Comparison of ENCODE assay signal across 8 mouse cellular contexts in the genomic region with DNA sequence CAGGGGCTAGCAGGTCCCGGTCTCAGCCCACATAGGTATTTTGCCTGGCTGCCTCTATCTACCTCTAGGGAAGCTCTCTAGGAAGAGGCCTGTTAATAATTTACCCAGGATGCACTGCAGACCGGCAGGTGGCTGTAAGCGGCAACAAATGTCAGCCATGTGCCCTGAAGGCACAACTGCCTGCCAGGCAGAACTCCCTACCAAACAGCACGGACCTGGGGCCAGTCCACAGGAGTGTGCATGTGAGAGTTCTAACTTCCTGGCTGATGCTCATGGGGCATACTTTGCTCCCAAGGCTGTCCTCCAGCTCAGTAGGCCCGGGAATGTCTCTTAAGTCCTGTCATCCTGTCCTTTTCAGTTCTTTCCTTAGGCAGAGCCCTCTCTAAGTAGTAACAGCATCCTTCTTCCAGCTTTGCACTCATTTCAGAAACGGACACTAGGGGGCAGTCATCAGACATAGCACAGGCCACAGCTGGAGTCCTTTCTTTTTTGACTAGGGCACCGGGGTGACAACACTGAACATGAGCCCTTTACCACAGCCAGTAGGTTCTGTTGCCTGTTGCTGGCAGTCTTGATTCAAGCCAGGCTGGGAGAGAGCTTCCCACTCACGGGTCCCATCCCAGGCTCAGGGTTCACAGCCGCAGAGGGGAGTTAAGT.
DNase-seq lines count a peak whose midpoint lies in the region; ATAC-seq and TF ChIP-seq lines count a peak whose summit lies in the region.

No protein-coding gene starts in this region.

- 27% methylated on average over 9 of the region's 9 CpGs for WGBS in kidney, adult 2 months
- WGBS in limb, embryonic 10.5 days = 37% methylated on average over 9 of the region's 9 CpGs

- H3K9me3 ChIP-seq in limb, embryonic 10.5 days (replicated peaks) = no peaks in the 10 kb centered on the region

- H3K4me3 ChIP-seq in kidney, adult 2 months (ENCODE audit: insufficient read depth, low read depth, low read length) = no peak overlapping the region
- no peak overlapping the region for H3K4me3 ChIP-seq in limb, embryonic 10.5 days

- no peaks in the 10 kb centered on the region for H3K27me3 ChIP-seq in kidney, adult 2 months (replicated peaks; ENCODE audit: control insufficient read depth, insufficient read depth, low read length)
- peaks cover 15% of the 10 kb centered on the region for H3K27me3 ChIP-seq in limb, embryonic 10.5 days (ENCODE audit: low read depth, poor library complexity, severe bottlenecking)

- no peaks in the 10 kb centered on the region for H3K4me1 ChIP-seq in kidney, adult 2 months (ENCODE audit: control insufficient read depth, insufficient read depth, low read length)
- H3K4me1 ChIP-seq in limb, embryonic 10.5 days = peaks cover 23% of the 10 kb centered on the region

- H3K27ac ChIP-seq in kidney, adult 2 months (ENCODE audit: insufficient read depth, low read depth, low read length) = no peak overlapping the region
- H3K27ac ChIP-seq in limb, embryonic 10.5 days = peak overlapping the region; percentile 9; the same call in 1 of the 2 replicates

- DNase-seq in urinary bladder, postnatal 14 days (ENCODE audit: low spot score) = peak; percentile 84
- DNase-seq in urinary bladder, adult 2 months (ENCODE audit: low spot score) = no peak
- DNase-seq in embryo, embryonic 10.5 days (ENCODE audit: low spot score) = peak; percentile 93
- peak; percentile 87 for DNase-seq in kidney, adult 2 months
- DNase-seq in limb, embryonic 10.5 days (ENCODE audit: low spot score) = peak; percentile 85
- peak; percentile 37 to 48 for DNase-seq in monocyte, adult 2 months (ENCODE audit: low read depth in 1 of 2, low spot score in 2 of 2)
- peak; percentile 54 to 58 for DNase-seq in spleen, postnatal 36 days (ENCODE audit: low spot score in 2 of 2)

- peak; percentile 88 for TF ChIP-seq CTCF in kidney, adult 2 months (conservative IDR thresholded peaks at IDR 0.05; ENCODE audit: insufficient read depth, insufficient read length, low read depth, low read length)

- H3K36me3 ChIP-seq in kidney, adult 2 months (ENCODE audit: control insufficient read depth, insufficient read depth, low read length) = no peaks in the 10 kb centered on the region
- no peaks in the 10 kb centered on the region for H3K36me3 ChIP-seq in limb, embryonic 10.5 days

- ATAC-seq in granulocyte monocyte progenitor cell, adult 5-6 weeks (replicated peaks; ENCODE audit: poor library complexity, severe bottlenecking) = peak; percentile 88

- TF ChIP-seq POLR2A in kidney, adult 2 months (IDR thresholded peaks at IDR 0.05; ENCODE audit: low read depth, low read length) = no peak
